Mouse (Mus musculus) thymus, postnatal 36 days (tissue): ENCODE measurements at regions not wholly inside any gene's neighbourhood (a gene's known extent, or its start where the extent isn't known, plus 50 kb on each side); places are given as distances from the start of the nearest gene placed in this dataset.

Experiments
- DNase-seq, 2 experiments: peaks; one replicate each; pipeline ENCODE4 v3.0.0; 2022; ENCODE audit warnings: mixed read lengths in 2 of 2

GRCm38 (mm10) chr8:10931266-10931665 is 77.0 kb downstream of the Irs2 start:
- DNase-seq, result no peak

- no peak for DNase-seq
These were observed 79.4 kb downstream of the Irs2 start for GRCm38 (mm10) chr8:10928836-10929235.

- no peak for DNase-seq
These were observed 79.9 kb downstream of the Irs2 start for GRCm38 (mm10) chr8:10928342-10928794.

GRCm38 (mm10) chr8:10927187-10927586 is 81.1 kb downstream of the Irs2 start:
- no peak for DNase-seq

GRCm38 (mm10) chr8:10926518-10926915 is 81.7 kb downstream of the Irs2 start:
- DNase-seq, result peak in 1 of 2 experiments; percentile 23

- peak; percentile 44 to 67 for DNase-seq
These were observed 82.4 kb downstream of the Irs2 start for GRCm38 (mm10) chr8:10925582-10926517.

- peak; percentile 29 to 30 for DNase-seq
These were observed 83.6 kb downstream of the Irs2 start for GRCm38 (mm10) chr8:10924526-10925199.

GRCm38 (mm10) chr8:10924001-10924490 is 84.2 kb downstream of the Irs2 start:
- no peak for DNase-seq

- no peak for DNase-seq
These were observed 84.9 kb downstream of the Irs2 start for GRCm38 (mm10) chr8:10923071-10924000.

GRCm38 (mm10) chr8:10922209-10923030 is 85.8 kb downstream of the Irs2 start:
- DNase-seq, result no peak

GRCm38 (mm10) chr8:10921439-10922191 is 86.6 kb downstream of the Irs2 start:
- no peak for DNase-seq

GRCm38 (mm10) chr8:10919620-10920019 is 88.6 kb downstream of the Irs2 start:
- DNase-seq, result no peak

GRCm38 (mm10) chr8:10918403-10919035 is 89.7 kb downstream of the Irs2 start:
- no peak for DNase-seq

- DNase-seq, result no peak
These were observed 93.6 kb downstream of the Irs2 start for GRCm38 (mm10) chr8:10914616-10915015.

GRCm38 (mm10) chr8:10912436-10912835 is 95.8 kb downstream of the Irs2 start:
- DNase-seq, result no peak

- no peak for DNase-seq
These were observed 96.9 kb downstream of the Irs2 start for GRCm38 (mm10) chr8:10911371-10911770.

- no peak for DNase-seq
These were observed 97.3 kb downstream of the Irs2 start for GRCm38 (mm10) chr8:10910954-10911353.

- no peak for DNase-seq
These were observed 97.9 kb downstream of the Irs2 start for GRCm38 (mm10) chr8:10910244-10910872.

- DNase-seq, result no peak
These were observed 99.1 kb downstream of the Irs2 start for GRCm38 (mm10) chr8:10909155-10909554.

GRCm38 (mm10) chr8:10906353-10906752 is 101.9 kb downstream of the Irs2 start:
- no peak for DNase-seq
